Mouse (Mus musculus): ENCODE results near the gene Tuba1c. TPM values are rescaled to one million over a fixed set of nuclear protein-coding genes. Genes with fewer than 3 reads are reported as not detected.

Gene Tuba1c
- polyA plus RNA-seq, 2 experiments: 150 to 192 TPM

GRCm38 (mm10) chr15:99036249-99036905, 6.7 kb downstream of the Tuba1c start:
- no peaks in the 10 kb centered on the region for H3K27me3 ChIP-seq (ENCODE audit: control insufficient read depth, insufficient read depth, low read length)
- peaks cover 28% of the 10 kb centered on the region for H3K36me3 ChIP-seq (ENCODE audit: control insufficient read depth, insufficient read depth, low read length)
- no peak for TF ChIP-seq POLR2A (IDR thresholded peaks at IDR 0.05; ENCODE audit: borderline replicate concordance, extremely low read depth, insufficient read depth, insufficient read length)
- peaks cover 14% of the 10 kb centered on the region for H3K4me1 ChIP-seq (ENCODE audit: control insufficient read depth, insufficient read depth, low read length)
- H3K27ac ChIP-seq (replicated peaks; ENCODE audit: low read depth, low read length): no peak overlapping the region
- no peak overlapping the region for H3K4me3 ChIP-seq (replicated peaks; ENCODE audit: low read length)
- ATAC-seq (ENCODE audit: low FRiP score, low read depth): no peak
- 94% methylated on average over 8 of the region's 8 CpGs for WGBS
- no peak for DNase-seq (ENCODE audit: low spot score)
- H3K9me3 ChIP-seq (ENCODE audit: control insufficient read depth, low read length): no peaks in the 10 kb centered on the region
- no peak overlapping the region for H3K4me2 ChIP-seq (replicated peaks; ENCODE audit: low read depth, low read length, severe bottlenecking)
- H3K9ac ChIP-seq (ENCODE audit: low read depth, low read length, severe bottlenecking): no peak overlapping the region

DNA sequence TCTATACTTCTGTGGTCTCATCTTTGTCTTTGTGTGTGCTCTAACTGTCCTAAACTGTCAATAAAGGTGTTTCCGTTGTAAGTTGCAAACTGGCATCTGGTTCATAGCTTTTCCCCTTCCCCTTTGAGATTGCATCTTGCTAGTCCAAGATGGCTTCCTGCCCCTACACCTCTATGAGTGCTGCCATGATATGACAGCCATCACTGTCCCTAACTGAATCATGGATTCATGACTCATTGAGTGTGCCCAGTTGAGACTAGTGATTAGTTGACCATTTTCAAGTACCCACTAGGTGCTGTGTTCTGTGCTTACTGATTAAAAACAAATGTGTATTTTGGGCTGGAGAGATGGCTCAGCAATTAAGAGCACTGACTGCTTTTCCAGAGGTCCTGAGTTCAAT, 8.3 kb downstream of the Tuba1c start:
- no peak for ATAC-seq (ENCODE audit: low FRiP score, low read depth)
- H3K36me3 ChIP-seq (ENCODE audit: control insufficient read depth, insufficient read depth, low read length): peaks cover 28% of the 10 kb centered on the region
- 82% methylated on average over 1 of the region's 1 CpGs for WGBS

DNA sequence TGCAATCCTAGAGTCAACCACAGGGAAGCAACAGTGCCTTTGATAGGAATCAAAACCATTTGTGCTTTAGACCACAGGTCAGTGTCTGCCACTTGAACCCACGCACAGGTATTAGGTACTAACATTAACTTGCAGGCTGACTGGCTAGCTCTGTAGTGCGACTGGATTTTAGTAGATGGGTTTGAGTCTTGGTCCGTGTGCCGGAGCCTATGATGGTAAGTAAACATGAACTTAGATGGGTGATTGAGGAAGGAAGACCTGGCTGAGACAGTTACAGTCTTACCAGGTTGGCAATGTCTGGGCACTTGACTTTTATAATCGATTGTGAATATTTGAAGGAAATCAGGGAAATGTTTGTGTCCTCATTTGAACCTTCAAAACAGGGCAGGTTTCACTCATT, 9.1 kb downstream of the Tuba1c start:
- 92% methylated on average over 5 of the region's 5 CpGs for WGBS
- no peaks in the 10 kb centered on the region for H3K27me3 ChIP-seq (ENCODE audit: control insufficient read depth, insufficient read depth, low read length)
- TF ChIP-seq POLR2A (IDR thresholded peaks at IDR 0.05; ENCODE audit: borderline replicate concordance, extremely low read depth, insufficient read depth, insufficient read length): no peak
- no peak overlapping the region for H3K4me2 ChIP-seq (replicated peaks; ENCODE audit: low read depth, low read length, severe bottlenecking)
- no peak overlapping the region for H3K4me3 ChIP-seq (replicated peaks; ENCODE audit: low read length)
- no peaks in the 10 kb centered on the region for H3K4me1 ChIP-seq (ENCODE audit: control insufficient read depth, insufficient read depth, low read length)
- ATAC-seq (ENCODE audit: low FRiP score, low read depth) (no peak), DNase-seq (ENCODE audit: low spot score) (no peak)
- H3K9ac ChIP-seq (ENCODE audit: low read depth, low read length, severe bottlenecking): no peak overlapping the region
- H3K27ac ChIP-seq (replicated peaks; ENCODE audit: low read depth, low read length): no peak overlapping the region
- H3K36me3 ChIP-seq (ENCODE audit: control insufficient read depth, insufficient read depth, low read length): peaks cover 28% of the 10 kb centered on the region
- H3K9me3 ChIP-seq (ENCODE audit: control insufficient read depth, low read length): no peaks in the 10 kb centered on the region

More for the DNA sequence above, 8.3 kb downstream of the Tuba1c start:
- no peak for TF ChIP-seq POLR2A (IDR thresholded peaks at IDR 0.05; ENCODE audit: borderline replicate concordance, extremely low read depth, insufficient read depth, insufficient read length)
- Histone ChIP-seq H3K4me1 (ENCODE audit: control insufficient read depth, insufficient read depth, low read length) (no peaks in the 10 kb centered on the region), H3K9ac (ENCODE audit: low read depth, low read length, severe bottlenecking) (no peak overlapping the region), H3K9me3 (ENCODE audit: control insufficient read depth, low read length) (no peaks in the 10 kb centered on the region), H3K27ac (replicated peaks; ENCODE audit: low read depth, low read length) (no peak overlapping the region), H3K27me3 (ENCODE audit: control insufficient read depth, insufficient read depth, low read length) (no peaks in the 10 kb centered on the region), H3K4me2 (replicated peaks; ENCODE audit: low read depth, low read length, severe bottlenecking) (no peak overlapping the region), H3K4me3 (replicated peaks; ENCODE audit: low read length) (no peak overlapping the region)
- no peak for DNase-seq (ENCODE audit: low spot score)

DNA sequence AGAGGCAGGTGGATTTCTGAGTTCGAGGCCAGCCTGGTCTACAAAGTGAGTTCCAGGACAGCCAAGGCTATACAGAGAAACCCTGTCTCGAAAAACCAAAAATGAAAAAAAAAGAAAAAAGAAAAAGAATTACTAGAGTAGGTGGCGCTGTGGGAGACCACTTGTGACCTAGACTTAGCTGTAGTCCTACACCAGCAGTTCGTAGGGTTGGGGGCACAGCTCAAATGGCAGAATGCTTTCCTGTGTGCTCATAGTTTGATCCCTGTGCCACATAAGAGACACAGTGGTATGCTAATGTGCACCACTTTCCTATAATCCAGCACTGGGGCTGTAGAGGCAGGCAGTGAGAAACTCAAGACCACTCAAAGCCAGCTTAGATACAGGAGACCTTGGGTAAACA, 9.6 kb downstream of the Tuba1c start:
- no peak overlapping the region for H3K27ac ChIP-seq (replicated peaks; ENCODE audit: low read depth, low read length)
- peaks cover 28% of the 10 kb centered on the region for H3K36me3 ChIP-seq (ENCODE audit: control insufficient read depth, insufficient read depth, low read length)
- no peaks in the 10 kb centered on the region for H3K4me1 ChIP-seq (ENCODE audit: control insufficient read depth, insufficient read depth, low read length)
- H3K4me3 ChIP-seq (replicated peaks; ENCODE audit: low read length): no peak overlapping the region
- no peak for DNase-seq (ENCODE audit: low spot score)
- H3K9ac ChIP-seq (ENCODE audit: low read depth, low read length, severe bottlenecking): no peak overlapping the region
- H3K27me3 ChIP-seq (ENCODE audit: control insufficient read depth, insufficient read depth, low read length): no peaks in the 10 kb centered on the region
- no peaks in the 10 kb centered on the region for H3K9me3 ChIP-seq (ENCODE audit: control insufficient read depth, low read length)
- no peak overlapping the region for H3K4me2 ChIP-seq (replicated peaks; ENCODE audit: low read depth, low read length, severe bottlenecking)
- no peak for ATAC-seq (ENCODE audit: low FRiP score, low read depth)
- WGBS: 85% methylated on average over 4 of the region's 4 CpGs
- TF ChIP-seq POLR2A (IDR thresholded peaks at IDR 0.05; ENCODE audit: borderline replicate concordance, extremely low read depth, insufficient read depth, insufficient read length): no peak

DNA sequence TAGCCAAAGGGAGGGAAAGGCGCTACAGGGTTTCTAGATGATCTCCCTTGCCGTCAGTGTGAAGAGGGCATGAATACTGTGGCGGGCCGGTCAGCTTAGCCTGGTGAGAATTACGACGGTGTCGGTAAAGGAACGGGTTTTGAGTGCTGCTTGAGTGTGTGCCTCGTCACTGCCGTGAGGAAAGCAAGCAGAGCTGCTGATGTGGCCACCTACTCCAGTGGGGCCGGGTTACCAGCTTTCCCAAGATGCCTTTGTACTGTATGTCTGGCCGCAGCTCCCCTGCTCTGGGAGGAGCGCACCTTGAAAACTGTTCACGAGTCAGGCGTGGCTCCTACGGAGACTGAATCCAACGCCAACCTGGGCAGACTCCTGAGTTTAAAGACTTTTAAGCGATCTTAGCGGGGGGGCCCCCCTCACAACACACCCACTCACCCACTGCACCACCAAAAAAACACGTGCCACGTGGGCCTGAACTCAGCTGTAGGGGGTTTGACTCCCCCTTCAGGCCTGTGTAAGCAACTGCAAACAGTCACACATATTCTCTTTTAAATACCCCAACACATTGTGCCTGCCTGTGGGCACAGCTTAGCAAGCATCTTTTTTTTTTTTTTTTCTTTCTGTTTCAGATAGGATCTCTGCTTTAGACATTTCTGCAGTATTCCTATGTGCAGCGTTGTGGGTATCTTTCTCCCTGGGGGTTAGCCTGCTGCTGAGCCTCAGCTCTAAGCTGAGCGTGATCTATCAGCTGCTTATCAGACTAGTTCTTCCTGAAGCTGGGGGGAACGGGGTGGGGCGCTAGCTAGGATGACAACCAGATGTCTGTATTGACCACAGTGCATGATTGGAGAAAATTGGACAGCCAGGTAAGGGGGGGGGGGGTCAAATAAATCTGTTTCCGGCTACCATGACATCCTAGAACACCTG, 10.6 kb downstream of the Tuba1c start:
- Histone ChIP-seq H3K9ac (ENCODE audit: low read depth, low read length, severe bottlenecking) (no peak overlapping the region), H3K36me3 (ENCODE audit: control insufficient read depth, insufficient read depth, low read length) (peaks cover 18% of the 10 kb centered on the region), H3K9me3 (ENCODE audit: control insufficient read depth, low read length) (no peaks in the 10 kb centered on the region), H3K4me2 (replicated peaks; ENCODE audit: low read depth, low read length, severe bottlenecking) (no peak overlapping the region), H3K4me1 (ENCODE audit: control insufficient read depth, insufficient read depth, low read length) (no peaks in the 10 kb centered on the region), H3K27me3 (ENCODE audit: control insufficient read depth, insufficient read depth, low read length) (no peaks in the 10 kb centered on the region), H3K27ac (replicated peaks; ENCODE audit: low read depth, low read length) (no peak overlapping the region), H3K4me3 (replicated peaks; ENCODE audit: low read length) (no peak overlapping the region)
- no peak for TF ChIP-seq POLR2A (IDR thresholded peaks at IDR 0.05; ENCODE audit: borderline replicate concordance, extremely low read depth, insufficient read depth, insufficient read length)
- ATAC-seq (ENCODE audit: low FRiP score, low read depth): no peak
- no peak for DNase-seq (ENCODE audit: low spot score)
- WGBS: 61% methylated on average over 26 of the region's 26 CpGs
